Mouse (Mus musculus) thymus, postnatal 14 days (tissue): ENCODE measurements around the gene Sema6d.

ENCODE experiments used
- DNase-seq: peaks from one replicate; pipeline ENCODE4 v3.0.0; 2021

The Sema6d gene

DNA sequence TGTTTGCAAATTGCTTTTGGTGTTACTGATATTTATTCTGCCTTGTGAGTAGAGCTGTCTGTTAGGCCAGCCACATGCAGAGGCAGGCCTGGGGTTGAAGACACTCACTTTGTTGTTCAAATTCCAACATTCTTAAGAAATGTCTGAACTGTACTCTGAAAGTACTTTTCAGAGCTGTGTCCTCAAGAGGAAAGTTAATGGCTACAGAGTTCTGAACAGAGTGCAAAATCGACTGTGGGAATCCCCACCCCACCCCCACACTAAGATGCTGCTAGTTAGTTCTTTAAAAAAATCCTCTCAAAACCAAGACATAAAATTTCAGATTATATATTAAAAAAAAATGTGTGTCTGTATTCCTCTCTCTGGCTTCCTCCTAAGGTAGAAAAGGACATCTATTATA is 86.5 kb downstream of the Sema6d start:
- no peak for DNase-seq

DNA sequence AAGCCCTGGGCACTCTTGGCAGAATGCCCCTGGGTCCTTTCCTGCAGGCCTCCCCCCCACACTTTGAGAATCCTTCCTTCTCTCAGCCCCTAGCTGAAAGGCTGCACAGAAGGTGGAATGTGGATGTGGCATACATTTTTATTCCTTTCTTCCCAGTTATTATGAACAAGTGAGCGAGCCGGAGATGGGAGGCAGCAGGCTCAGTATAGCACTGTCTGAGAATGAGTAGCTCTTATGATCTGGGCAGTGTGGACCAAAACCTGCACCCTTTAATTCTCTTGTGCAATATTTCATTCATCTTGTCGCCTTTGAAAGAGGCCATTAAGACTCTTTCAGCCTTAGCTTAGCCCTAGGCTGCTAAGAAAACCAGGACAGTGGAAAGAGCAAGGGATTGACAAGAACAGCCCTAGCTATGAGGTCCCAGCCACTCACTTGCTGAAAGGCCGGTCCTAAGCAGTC is 87.0 kb downstream of the Sema6d start:
- DNase-seq = no peak

- DNase-seq = no peak
Measured at GRCm38 (mm10) chr2:124189271-124189670, 99.5 kb downstream of the Sema6d start.

DNA sequence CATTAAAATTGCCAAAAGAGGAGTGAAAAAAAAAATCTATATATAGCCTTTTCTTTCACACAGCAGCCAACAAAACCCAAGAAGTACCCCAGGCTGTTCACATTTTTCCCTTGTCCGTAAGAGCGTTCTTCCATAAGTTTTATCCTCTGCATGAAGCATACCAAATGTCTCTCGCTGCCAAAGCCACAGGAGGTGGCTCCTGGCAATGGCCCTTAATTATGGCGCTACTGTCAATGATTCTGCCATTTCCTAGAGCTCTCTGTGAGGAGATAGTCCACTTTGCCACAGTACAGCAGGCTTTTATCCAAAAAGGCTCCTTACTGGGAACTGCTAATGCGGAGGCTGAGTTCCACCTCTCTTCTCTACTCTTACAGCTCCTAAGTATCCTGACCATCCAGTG is 104.3 kb downstream of the Sema6d start:
- DNase-seq = no peak

DNA sequence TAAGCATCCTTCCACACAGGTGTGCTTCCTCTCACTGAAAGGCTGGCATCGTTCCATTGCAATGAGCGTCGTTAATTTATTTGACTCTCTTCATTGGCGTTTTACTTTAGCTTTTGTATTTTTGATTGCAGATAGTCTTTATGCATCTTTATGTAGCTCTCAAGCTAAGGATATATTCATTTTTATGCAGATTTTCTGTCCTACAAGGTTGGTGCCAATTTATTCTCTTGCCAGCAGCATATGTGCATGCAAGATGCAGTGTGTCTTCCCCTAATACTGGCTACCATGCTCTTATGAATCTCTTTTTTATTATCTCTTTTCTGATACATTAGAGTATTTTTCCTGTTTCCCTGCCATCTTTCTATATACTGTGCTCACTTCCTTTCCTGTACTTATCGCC is 111.7 kb downstream of the Sema6d start:
- no peak for DNase-seq

DNA sequence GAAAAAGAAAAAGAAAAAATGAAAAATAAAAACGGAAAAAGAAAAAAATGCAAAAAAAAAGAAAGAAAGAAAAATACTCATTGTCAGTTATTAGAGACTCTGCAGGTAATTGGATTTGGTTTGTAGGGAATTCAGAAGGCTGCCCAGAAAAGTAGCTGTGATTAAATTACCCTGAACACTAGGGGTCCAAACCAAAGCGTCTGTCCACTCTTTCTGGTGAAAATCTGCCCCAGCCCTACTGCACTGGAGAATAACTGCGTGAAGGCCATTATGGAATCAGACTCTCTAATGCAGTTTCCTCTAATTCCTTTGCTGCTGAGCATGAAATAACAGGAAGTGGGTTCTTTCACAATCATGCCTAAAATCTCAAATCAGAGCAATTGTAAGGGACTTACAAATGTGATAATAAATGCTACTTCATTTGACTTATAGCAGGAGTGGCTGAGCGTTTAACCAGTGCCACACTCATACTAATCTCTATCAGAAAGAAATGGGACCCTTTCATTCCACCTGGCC is 112.8 kb downstream of the Sema6d start:
- no peak for DNase-seq

DNA sequence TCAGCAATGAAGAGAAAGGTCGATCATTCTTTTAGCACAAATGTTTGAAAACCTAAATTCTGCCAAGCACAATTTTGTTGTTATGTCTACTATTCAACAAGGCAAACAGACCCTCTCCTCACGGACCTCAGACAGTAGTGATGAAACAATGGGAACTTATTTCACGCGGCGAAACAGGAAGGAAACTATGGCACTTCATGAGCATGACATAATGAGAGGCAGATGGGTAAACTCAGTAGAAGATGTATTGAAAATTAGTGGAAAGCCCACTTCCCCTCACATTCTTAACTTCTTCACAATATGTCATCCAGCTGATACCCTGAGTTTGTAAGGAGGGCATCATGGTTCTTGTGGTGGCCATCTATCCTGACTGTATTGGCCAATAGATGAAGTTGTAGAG is 116.0 kb downstream of the Sema6d start:
- DNase-seq = no peak

DNA sequence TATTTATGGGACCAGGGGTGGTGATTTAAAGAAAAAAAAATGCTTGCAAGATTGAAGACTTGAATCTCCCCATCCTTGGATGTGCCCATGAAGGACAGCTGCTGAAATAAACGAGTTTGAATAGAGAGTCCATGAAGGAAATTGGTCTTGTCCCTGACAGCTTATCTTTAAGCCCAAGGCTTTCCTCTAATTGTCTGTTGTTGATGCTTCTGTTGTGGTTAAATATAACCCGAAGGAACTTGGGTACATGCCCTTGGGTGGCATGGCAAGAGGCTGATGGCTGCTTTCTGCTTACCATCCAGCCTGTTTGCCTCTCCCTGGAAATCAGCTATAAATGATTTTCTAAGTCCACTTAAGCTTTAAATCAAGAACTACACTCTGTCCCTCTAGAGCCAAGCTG is 118.5 kb downstream of the Sema6d start:
- no peak for DNase-seq

- no peak for DNase-seq
Measured at GRCm38 (mm10) chr2:124223559-124223958, 133.8 kb downstream of the Sema6d start.

DNA sequence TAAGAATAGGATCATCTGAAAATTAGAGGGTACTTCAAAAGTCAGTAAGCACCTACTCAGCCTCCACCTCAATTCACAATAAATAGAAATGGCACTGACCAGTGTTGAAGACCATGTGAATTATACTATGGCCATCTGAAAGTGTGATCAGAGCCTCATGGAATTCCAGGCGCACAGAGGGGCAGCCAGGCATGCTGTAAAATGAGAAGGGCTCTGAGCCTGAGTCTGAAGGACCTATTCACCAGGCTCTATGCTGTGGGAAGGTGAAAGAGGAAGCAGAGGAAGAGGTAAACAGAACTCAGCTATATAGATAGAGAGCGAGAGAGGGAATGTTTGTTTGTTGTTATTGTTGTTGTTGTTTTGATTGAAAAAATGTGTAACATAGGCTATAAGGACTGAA is 134.6 kb downstream of the Sema6d start:
- DNase-seq = no peak

DNA sequence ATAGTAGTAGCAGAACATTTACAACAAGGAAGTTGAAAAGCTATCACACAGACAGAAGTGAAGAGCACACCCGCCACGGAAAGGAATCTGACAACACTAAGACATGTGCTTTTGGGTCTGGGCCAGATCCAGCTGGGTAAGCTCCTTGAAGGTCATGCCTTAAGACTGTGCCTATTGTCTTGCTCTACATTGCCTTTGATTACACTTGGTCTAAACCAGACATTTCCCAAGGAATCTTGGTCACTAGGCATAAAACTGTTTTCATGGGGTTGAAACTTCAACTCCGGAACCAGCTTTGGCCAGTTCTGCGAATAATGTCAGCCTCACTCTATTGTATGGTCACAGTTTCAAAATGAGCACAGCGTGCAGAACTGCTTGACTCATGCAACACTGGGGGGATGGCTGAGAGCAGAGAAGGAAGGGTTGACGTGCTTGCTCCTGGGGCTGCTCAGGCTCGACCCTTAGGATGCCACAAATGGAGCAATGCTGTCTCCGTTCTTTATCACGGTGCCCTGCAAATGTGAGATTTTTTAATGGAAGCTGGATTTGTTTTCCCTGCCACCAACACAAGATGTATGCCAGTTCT is 145.0 kb downstream of the Sema6d start:
- DNase-seq = no peak

GRCm38 (mm10) chr2:124235237-124236055 is 145.7 kb downstream of the Sema6d start:
- no peak for DNase-seq

- no peak for DNase-seq
Measured at GRCm38 (mm10) chr2:124236831-124237230, 147.1 kb downstream of the Sema6d start.

DNA sequence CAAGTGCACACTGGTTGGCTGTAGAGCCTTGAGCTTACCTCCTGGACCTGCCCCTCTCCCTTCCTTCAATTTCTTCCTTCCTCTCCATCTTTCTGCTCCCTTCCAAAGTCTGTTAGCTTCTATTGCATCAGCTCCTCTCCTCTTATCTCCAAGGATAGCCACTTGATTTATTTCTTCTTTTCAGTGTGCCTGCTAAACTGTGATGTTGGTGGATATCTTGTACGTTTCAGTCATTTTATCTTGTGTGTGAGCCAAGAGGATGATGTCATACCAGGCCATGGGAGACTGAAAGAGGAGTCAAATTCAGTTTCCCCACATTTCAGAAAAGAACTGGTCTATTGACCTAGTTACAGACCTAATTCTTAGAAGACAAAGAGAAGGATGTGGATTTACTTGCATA is 153.8 kb downstream of the Sema6d start:
- DNase-seq = no peak

- DNase-seq = no peak
Measured at GRCm38 (mm10) chr2:124244543-124245245, 154.9 kb downstream of the Sema6d start.

GRCm38 (mm10) chr2:124258108-124258507 is 168.3 kb downstream of the Sema6d start:
- DNase-seq = no peak

GRCm38 (mm10) chr2:124264309-124264708 is 174.5 kb downstream of the Sema6d start:
- DNase-seq = no peak

GRCm38 (mm10) chr2:124271156-124271555 is 181.4 kb downstream of the Sema6d start:
- no peak for DNase-seq

GRCm38 (mm10) chr2:124277492-124277891 is 187.7 kb downstream of the Sema6d start:
- DNase-seq = no peak

DNA sequence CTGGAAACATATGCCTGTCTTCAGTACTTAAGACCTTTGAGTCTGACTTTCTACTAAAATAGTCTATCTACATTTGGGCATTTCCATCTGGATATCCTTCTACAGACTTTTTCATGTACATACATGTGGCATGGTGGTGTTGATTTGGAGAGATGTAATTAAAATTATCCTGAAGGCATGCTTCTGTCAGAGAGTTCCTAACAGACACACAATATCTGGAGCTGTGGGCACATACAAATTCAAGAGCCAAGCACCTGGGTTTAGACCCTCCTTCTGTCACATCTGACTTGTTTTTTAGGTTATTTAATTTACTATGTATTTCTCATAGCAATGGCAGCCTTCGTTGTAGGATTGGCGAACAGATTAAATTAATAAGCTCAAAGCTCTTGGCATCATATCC is 195.3 kb downstream of the Sema6d start:
- no peak for DNase-seq

GRCm38 (mm10) chr2:124289356-124289755 is 199.6 kb downstream of the Sema6d start:
- no peak for DNase-seq

DNA sequence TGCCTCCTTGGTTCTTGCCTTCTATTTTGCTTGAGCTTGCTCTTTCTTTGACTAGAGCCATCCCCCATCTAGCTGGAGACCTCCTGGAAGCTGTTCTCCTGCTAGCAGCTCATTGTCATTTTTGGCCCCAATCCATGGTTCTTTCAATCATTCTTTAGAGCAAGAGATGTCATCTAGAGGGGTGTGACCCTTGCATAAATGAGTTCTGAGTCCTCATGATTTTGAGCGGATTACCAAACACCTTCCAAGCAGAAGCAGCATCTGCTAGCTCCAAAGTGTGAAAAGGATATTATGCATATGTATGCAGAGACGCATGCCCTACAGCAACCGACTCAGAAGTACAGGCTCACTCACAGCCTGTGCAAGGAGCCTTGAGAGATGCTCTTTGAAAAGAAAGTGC is 201.4 kb downstream of the Sema6d start:
- no peak for DNase-seq

DNA sequence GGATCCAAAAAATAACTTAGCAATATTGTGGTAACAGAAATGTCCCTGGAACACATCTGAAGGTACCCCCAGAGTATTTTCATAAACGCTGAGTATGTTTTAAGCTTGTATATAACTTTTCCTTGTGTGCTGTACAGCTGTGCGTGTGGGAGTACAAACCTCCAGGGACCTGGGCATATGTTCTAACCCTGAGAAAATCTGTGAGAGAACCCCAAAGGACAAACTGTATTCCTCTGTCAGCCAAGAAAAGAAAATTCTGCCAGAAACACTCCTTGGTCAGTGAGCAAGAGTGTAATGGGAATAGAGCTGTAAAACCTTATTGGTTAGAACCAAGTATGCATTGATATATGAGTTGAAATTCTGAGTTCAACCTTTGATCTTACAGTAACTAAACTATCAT is 203.8 kb downstream of the Sema6d start:
- no peak for DNase-seq

GRCm38 (mm10) chr2:124298351-124298750 is 208.6 kb downstream of the Sema6d start:
- no peak for DNase-seq
